Mouse (Mus musculus) lung, adult 18-20 months (tissue): ENCODE results near the gene Axl.
A peak's percentile ranks its signal among the peaks of the same experiment; 100 is the strongest.
"Not testable (repeated sequence)": the region's sequence is repeated elsewhere in the genome, so short reads cannot be mapped to it uniquely, and the experiment has no call there.

ENCODE experiments used
- DNase-seq, 2 experiments: peaks; one replicate each; pipeline ENCODE4 v3.0.0; 2022; ENCODE audit warnings: mixed read lengths in 2 of 2

Axl gene

DNA sequence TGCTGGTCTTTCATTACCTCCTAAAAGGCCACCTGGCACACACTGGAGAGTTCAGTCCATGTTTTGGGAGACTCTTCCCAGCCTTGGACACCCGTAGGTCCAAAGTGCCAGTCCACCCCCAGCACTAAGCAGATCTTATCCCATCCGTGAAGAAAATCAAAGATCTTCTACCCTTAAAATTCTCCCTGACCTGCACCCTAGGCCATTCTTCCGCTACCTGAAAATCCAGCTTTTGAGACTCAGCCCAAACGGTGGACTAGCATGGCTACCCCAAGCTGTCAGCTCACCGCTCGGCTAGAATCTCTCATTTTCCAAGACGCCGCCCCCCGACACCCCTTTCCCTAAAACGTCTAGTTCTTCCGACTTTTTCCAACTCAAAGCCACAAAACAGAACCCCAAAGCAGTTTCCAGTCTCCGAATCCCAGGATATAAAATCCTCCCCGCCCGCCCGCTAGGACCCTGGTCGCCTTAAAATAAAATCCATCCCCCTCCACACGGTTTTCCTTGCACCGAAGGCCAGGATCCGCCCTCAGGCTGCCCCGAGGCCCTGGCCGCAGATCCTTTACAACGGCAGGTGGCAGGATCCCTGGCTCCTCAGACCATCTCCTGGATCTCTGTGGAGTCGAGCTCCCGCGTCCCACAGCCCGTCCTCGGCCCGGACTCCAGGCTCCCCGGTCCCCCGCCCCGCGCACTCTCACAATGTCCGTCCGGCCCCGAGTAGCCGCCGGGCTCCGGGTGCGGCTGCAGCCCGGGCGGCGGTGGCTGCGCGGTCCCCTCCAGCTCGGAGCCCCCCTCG is 34.7 kb downstream of the Axl start:
- DNase-seq, result no peak

- no peak for DNase-seq
These were observed 35.4 kb downstream of the Axl start for GRCm38 (mm10) chr7:25753076-25753475.

GRCm38 (mm10) chr7:25746844-25747243 is 41.7 kb downstream of the Axl start:
- DNase-seq, result no peak

- DNase-seq, result no peak
These were observed 50.2 kb downstream of the Axl start for GRCm38 (mm10) chr7:25738277-25738676.

DNA sequence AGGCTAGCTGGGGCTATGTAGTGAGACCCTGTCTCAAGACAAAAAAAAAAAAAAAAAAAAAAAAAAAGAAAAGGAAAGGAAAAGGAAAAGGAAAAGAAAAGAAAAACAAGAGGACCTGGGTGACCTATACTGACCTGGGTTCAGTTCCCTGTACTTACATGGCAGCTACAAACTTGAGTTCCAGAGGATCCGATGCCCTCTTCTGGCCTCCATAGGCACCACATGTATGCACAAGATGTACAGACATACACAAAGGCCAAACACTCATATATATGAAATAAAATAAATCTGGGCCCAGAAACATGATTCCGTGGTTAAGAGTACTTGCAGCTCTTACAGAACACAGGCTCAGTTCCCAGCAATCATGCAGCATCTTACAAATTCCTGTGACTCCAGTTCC is 51.6 kb downstream of the Axl start:
- no peak for DNase-seq

- no peak for DNase-seq
These were observed 53.5 kb downstream of the Axl start for GRCm38 (mm10) chr7:25734991-25735390.

DNA sequence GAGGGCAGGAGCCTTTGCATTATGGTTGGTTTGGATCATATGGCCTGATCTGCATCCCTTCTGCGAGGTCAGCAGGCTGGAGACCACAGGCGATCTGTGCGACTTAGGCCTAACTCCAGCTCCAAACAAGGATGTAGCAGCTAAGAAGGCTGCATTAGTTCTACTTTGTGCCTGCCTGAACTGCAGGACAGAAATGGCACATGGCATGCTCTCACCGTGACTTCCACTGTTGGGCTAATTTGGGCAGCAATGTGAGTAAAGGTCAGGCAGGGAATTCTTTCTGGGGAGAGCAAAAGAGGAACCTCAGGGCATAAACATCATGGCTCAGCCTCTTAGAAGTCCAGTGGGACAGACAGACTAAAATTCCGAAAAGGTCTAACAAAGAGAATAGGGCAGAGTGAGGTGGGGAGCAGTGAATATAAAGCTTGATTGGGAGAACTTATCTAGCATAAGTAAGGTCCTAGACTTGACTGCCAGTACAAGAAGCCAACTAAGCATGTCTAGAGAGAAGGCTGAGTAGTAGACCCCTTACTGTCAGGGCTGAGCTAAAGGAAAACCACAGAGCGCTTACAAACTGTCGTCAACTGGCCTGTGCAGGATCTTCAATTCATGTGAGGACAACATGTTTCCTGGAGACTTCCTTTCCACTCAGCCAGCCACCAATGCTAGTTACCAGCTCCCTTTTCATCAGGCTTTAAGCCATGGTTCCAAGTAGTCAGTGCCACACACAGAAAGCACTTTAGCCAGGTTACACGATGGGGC is 57.0 kb downstream of the Axl start:
- DNase-seq, result no peak

DNA sequence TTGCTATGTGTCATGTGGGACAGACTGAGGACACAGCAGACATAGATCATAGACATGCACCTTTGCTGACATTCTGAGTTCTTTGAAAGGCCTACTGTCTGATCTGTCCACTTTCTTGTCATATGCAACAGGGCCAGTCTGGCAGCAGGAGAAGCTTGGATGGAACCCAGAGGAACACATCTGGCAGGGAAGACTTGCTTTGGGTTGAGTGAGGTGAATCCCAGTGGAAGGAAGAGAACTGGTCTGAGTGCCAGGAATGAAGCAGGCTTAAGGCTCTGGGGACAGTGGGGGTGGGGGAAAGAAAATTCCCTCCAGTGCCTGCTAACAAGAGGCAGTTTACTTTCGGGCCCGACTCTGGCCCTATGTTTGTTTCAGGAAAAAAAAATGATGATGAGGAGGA is 58.6 kb downstream of the Axl start:
- DNase-seq, result no peak

- no peak for DNase-seq
These were observed 59.1 kb downstream of the Axl start for GRCm38 (mm10) chr7:25729396-25729795.

DNA sequence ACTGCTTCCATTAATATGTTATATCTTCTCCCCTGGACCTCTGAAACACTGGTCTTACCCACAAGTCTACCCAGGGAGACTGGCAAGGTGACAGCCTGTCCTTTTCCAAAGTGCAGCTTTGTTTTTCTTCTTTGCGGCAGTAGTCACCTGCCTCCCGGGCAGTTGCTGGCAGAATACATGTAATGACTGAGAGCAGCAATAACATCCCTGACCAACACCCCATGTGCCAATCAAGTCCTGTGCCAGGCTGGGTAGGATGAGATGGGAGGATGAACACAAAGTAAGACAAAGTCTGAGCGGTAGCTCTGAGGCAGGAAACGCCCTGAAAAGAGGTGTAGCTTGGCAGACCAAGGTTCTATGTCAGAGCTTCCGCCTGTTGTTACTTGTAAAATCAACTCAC is 60.7 kb downstream of the Axl start:
- DNase-seq, result no peak

DNA sequence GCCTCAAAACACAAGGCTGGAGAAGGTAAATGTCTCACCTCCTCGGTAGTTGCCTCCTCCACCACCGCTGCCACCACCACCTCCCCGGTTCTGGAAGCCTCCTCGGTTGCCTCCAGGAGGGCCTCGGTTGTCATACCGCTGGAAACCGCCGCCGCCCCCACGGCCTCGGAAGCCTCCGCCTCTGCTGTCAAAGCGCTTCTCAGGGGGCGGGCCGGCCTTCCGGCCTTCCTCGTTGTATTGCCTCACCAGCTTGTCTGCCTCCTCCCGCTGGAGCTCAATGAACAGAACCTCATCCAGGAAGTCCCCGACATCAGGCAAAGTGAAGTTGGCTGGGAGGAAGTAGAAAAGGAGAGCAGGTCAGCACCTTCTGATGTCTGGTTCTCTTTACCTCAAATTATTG is 62.6 kb downstream of the Axl start:
- DNase-seq, result no peak

DNA sequence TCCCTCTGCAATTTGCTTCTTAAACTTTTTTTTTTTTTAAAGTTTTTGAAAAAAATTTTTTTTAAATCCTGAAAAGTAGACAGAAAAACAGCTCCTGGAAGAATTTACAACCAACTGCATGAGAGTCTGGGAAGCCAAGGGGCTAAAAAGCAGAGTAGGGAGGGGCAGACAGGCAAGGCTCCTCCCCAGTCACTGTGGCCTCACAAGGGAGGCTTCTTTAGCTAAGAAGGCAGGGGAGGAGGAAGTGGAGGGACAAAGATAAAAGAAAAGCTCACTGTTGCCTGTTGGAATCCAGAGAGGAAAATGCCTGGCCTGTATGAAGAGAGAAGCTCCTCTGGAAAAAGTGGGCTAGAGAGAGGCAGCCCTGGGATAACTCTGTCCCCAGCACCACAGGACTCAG is 66.7 kb downstream of the Axl start:
- DNase-seq, result not testable (repeated sequence)

GRCm38 (mm10) chr7:25720760-25721159 is 67.7 kb downstream of the Axl start:
- no peak for DNase-seq

GRCm38 (mm10) chr7:25719761-25720610 is 68.5 kb downstream of the Axl start:
- peak; percentile 67 to 74 for DNase-seq

GRCm38 (mm10) chr7:25718788-25719417 is 69.6 kb downstream of the Axl start, which contains the start of gene Ccdc97:
TSS of gene Ccdc97 (minus strand) at chr7:25719088.
- DNase-seq, result peak; percentile 94 to 96

GRCm38 (mm10) chr7:25717478-25717877 is 71.0 kb downstream of the Axl start:
- no peak for DNase-seq

GRCm38 (mm10) chr7:25715731-25716271 is 72.7 kb downstream of the Axl start:
- no peak for DNase-seq

DNA sequence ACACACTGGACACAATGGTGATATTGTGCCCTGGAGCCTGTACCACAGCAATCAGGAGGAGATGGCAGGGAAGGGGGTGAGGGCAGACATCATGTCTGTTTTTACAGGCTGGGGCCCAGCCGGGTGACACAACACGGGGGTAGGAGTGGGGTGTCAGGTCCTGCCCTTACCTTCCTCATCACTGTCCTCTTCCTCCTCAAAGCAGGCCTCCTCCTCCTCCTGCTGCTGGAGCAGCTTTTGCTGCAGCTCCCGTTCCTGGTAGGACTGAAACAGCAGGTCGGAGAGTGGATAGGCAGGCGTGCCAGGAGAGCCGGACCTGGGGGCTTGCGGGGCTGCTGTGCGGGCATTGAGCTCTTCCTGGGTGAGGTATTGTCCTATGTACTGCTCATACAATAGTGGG is 73.9 kb downstream of the Axl start:
- no peak for DNase-seq

- DNase-seq, result no peak
These were observed 75.7 kb downstream of the Axl start for GRCm38 (mm10) chr7:25712801-25713200.

- peak in 1 of 2 experiments; percentile 36 for DNase-seq
These were observed 76.7 kb downstream of the Axl start for GRCm38 (mm10) chr7:25711731-25712197.

DNA sequence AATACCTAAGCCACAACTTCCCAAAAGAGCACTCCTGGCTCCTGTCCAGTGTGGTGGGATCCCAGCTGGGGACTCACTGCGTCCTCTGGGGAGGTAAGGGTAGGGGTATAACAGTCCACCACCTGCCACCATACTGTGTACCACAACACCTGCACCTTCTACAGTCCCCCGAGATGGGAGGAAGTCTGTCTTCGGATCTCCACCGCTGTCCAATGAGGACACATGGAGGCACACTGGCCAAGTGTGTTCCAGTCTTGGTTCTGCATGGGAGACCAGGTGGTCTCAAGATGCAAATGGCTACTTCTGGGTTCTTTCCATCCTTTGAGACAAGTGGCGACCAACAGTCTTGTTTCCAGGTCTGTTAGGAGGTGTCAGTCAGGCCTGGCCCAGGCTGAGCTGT is 77.3 kb downstream of the Axl start:
- no peak for DNase-seq

DNA sequence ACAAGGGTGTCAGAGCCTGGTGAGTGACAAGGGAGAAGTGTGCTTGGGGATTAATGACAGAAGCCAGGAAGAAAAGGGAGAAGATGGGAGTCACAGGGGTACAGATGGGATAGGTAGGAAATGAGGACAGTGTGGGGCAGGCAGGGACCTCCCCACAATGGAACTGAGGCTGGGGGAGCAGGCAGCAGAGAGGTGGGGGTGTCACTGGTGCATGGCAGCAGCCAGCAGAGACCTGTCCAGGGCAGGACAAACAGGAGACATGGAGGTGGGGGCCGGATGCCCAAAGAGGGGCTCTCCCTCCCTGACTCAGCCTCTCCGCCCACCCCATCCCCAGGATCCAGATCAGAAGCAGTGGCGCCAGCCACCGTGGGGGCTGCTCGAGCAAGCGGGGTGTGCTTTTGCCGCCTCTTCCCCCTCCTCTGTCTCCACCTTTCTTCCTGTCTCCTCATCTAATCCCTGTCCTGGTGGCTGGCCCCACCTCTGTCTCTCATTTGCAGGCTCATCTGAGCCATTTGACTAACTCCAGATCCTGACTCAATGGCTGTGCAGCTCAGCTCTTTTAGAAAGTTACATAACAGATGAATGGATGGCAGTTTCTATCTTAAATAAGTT is 77.9 kb downstream of the Axl start:
- DNase-seq, result no peak
